Mouse (Mus musculus) midbrain, embryonic 13.5 days (tissue): ENCODE measurements around the gene Fbln1. TPM values are rescaled to one million over a fixed set of nuclear protein-coding genes. Genes with fewer than 3 reads are reported as not detected.
A peak's percentile ranks its signal among the peaks of the same experiment; 100 is the strongest.

Experiments used
- ATAC-seq: fragments of 200-750 bp; cut with Nextera tagmentation; 2 replicates; pipeline ENCODE4 v1.8.0; 2017; ENCODE audit warnings: mild to moderate bottlenecking, moderate TSS enrichment, moderate library complexity
- H3K27ac ChIP-seq: fragments of 300-500 bp; sonication (generic); 2 replicates; pipeline ENCODE4 v1.5.1; 2015; ENCODE audit warnings: inconsistent platforms, mild to moderate bottlenecking, moderate library complexity
- H3K27me3 ChIP-seq: fragments of 300-500 bp; sonication (generic); 2 replicates; pipeline ENCODE4 v1.6.1; 2015; ENCODE audit warnings: mild to moderate bottlenecking, inconsistent platforms
- H3K36me3 ChIP-seq: fragments of 300-500 bp; sonication (generic); 2 replicates; pipeline ENCODE4 v1.6.1; 2015; ENCODE audit warnings: mild to moderate bottlenecking, inconsistent platforms
- H3K4me1 ChIP-seq: fragments of 300-500 bp; sonication (generic); replicated peaks from 2 replicates; pipeline ENCODE4 v1.6.1; 2015; ENCODE audit warnings: inconsistent platforms
- H3K4me2 ChIP-seq: fragments of 300-500 bp; sonication (generic); replicated peaks from 2 replicates; pipeline ENCODE4 v1.6.1; 2015; ENCODE audit warnings: moderate library complexity, mild to moderate bottlenecking, inconsistent platforms
- H3K4me3 ChIP-seq: fragments of 300-500 bp; sonication (generic); replicated peaks from 2 replicates; pipeline ENCODE4 v1.5.1; 2015; ENCODE audit warnings: mild to moderate bottlenecking, inconsistent platforms
- H3K9ac ChIP-seq: fragments of 300-500 bp; sonication (generic); replicated peaks from 2 replicates; pipeline ENCODE4 v1.6.1; 2015; ENCODE audit warnings: mild to moderate bottlenecking, inconsistent platforms
- H3K9me3 ChIP-seq: fragments of 300-500 bp; sonication (generic); 2 replicates; pipeline ENCODE4 v1.6.1; 2016; ENCODE audit warnings: mild to moderate bottlenecking, inconsistent platforms
- whole genome bisulfite sequencing: fragments of 180-500 bp; shearing (Covaris S2); methylation state at CpG from one replicate; pipeline ENCODE4 v1.1.7; 2015; 5-methylcytosine and 5-hydroxymethylcytosine counted together
- polyA plus RNA-seq: library from polyadenylated mRNA; unstranded; fragments of >200 nt; fragmentation: Nextera tagmentation; extraction: Ambion mirVana; gene quantifications from 2 replicates; pipeline ENCODE4 v1.2.1, GENCODE M21; 2015

Fbln1 gene
- polyA plus RNA-seq, 1 experiment from 2014 or later, result 53.9 TPM

DNA sequence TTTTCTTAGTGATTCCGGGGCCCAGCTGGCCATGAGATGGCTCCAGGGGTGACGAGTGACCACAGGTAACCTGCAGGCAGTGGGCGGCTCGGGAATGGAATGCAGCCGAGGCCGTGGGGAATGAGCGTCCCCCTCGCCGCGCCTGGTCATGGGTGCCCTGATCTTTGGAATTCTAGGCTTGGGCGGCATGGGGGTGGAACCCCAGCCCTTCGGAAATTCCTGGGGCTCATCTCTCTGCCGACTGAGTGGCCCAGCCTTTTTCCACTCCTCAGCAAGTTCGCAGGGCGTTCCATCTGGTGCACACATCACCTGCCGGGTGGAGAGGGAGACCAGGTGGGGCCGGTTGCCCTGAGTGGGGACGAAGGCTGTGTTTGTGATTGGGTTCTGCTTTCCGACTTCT is 62.1 kb downstream of the Fbln1 start:
- Histone ChIP-seq H3K27me3 (no peaks in the 10 kb centered on the region), H3K27ac (no peak overlapping the region), H3K9me3 (no peaks in the 10 kb centered on the region), H3K4me1 (peaks cover 8% of the 10 kb centered on the region), H3K36me3 (no peaks in the 10 kb centered on the region), H3K9ac (no peak overlapping the region), H3K4me3 (no peak overlapping the region), H3K4me2 (no peak overlapping the region)
- ATAC-seq, result no peak
- 91% methylated on average over 19 of the region's 19 CpGs for WGBS

- ATAC-seq, result peak; percentile 70; the same call in 1 of the 2 replicates
- Histone ChIP-seq H3K4me3 (no peak overlapping the region), H3K27me3 (no peaks in the 10 kb centered on the region; the same call in 1 of the 2 replicates), H3K27ac (no peak overlapping the region), H3K4me2 (no peak overlapping the region), H3K9me3 (no peaks in the 10 kb centered on the region), H3K36me3 (no peaks in the 10 kb centered on the region), H3K9ac (no peak overlapping the region), H3K4me1 (peaks cover 19% of the 10 kb centered on the region)
- WGBS, result 14% methylated on average over 11 of the region's 11 CpGs
Observed at GRCm38 (mm10) chr15:85272988-85273387, 67.2 kb downstream of the Fbln1 start.

- no peaks in the 10 kb centered on the region for H3K9me3 ChIP-seq
- no peak overlapping the region for H3K4me2 ChIP-seq
- 91% methylated on average over 8 of the region's 8 CpGs for WGBS
- no peak overlapping the region for H3K27ac ChIP-seq
- no peak overlapping the region for H3K4me3 ChIP-seq
- no peaks in the 10 kb centered on the region for H3K36me3 ChIP-seq
- ATAC-seq, result no peak
- H3K9ac ChIP-seq, result no peak overlapping the region
- H3K27me3 ChIP-seq, result no peaks in the 10 kb centered on the region; the same call in 1 of the 2 replicates
- H3K4me1 ChIP-seq, result peaks cover 18% of the 10 kb centered on the region
Observed at GRCm38 (mm10) chr15:85277221-85277620, 71.5 kb downstream of the Fbln1 start.

DNA sequence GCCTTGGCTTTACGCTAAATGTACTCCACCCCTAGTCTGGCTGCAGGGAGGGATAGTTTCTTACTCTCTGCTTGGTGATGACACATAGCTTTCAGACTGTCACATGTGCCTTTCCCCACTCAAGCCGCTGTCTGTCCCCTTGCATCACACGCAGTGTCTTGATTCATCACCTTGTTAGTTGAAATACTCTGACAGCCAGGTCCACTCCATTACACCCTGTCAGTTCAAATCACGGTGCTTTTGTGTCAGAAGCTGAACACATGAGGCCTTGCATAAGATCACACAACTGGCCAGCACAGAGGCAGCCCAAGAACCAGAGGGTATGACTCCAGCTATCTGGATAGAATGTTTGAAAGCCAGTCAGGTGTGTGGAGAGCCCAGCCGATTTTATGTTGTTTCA is 73.2 kb downstream of the Fbln1 start:
- no peaks in the 10 kb centered on the region for H3K36me3 ChIP-seq
- no peak overlapping the region for H3K4me3 ChIP-seq
- WGBS, result 90% methylated on average over 5 of the region's 5 CpGs
- H3K9ac ChIP-seq, result no peak overlapping the region
- 0 out of 2 replicates have a peak, but pooled peaks cover 5% of the 10 kb centered on the region for H3K4me1 ChIP-seq
- H3K4me2 ChIP-seq, result no peak overlapping the region
- no peaks in the 10 kb centered on the region for H3K9me3 ChIP-seq
- no peak overlapping the region for H3K27ac ChIP-seq
- H3K27me3 ChIP-seq, result no peaks in the 10 kb centered on the region; the same call in 1 of the 2 replicates
- no peak for ATAC-seq

DNA sequence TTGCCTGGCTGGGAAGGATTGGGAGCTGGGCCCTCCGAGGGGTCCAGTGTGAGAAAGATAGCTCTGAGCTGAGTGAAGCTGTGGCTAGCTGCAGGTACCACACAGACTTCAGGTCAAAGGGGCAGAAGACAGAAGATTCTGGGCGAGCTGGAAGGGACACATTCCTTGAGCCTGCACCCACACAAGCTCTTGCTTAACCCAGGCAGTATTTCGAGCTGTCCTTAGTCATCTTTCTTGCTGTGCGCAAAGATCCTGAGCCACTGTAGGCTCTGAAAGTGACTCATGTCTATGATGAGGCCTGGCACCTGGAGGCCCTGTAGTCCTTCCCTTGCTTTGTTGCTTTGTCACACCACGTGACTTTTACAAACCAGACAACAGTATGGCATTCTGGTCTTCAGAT is 76.3 kb downstream of the Fbln1 start:
- Histone ChIP-seq H3K4me1 (no peaks in the 10 kb centered on the region), H3K9me3 (no peaks in the 10 kb centered on the region), H3K4me3 (no peak overlapping the region), H3K4me2 (no peak overlapping the region), H3K9ac (no peak overlapping the region), H3K27ac (no peak overlapping the region), H3K36me3 (no peaks in the 10 kb centered on the region), H3K27me3 (no peaks in the 10 kb centered on the region)
- ATAC-seq, result no peak
- WGBS, result 88% methylated on average over 5 of the region's 5 CpGs

- Histone ChIP-seq H3K4me2 (no peak overlapping the region), H3K4me1 (no peaks in the 10 kb centered on the region), H3K9me3 (no peaks in the 10 kb centered on the region), H3K27ac (no peak overlapping the region), H3K27me3 (no peaks in the 10 kb centered on the region), H3K36me3 (no peaks in the 10 kb centered on the region), H3K4me3 (no peak overlapping the region), H3K9ac (no peak overlapping the region)
- 91% methylated on average over 6 of the region's 6 CpGs for WGBS
- no peak for ATAC-seq
Observed at GRCm38 (mm10) chr15:85284651-85285050, 78.9 kb downstream of the Fbln1 start.

DNA sequence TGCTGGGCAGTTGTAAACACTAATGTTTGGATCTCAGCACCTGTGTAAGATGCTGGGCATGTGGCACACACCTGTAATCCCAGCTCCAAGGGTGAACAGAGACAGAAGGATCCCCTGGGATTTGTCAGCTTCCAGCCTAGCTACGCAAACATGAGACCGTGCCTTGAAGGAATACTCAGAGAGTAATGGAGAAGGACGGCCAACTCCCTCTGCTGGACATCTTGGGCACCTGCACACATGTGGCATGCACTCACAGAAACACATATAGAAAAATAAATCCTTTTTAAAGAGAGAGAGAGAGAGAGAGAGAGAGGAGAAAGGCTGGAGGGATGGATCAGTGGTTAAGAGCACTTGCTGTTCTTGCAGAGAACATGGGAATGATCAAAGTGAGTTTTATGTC is 88.9 kb downstream of the Fbln1 start:
- Histone ChIP-seq H3K4me1 (peaks cover 29% of the 10 kb centered on the region), H3K27me3 (no peaks in the 10 kb centered on the region), H3K4me2 (no peak overlapping the region), H3K36me3 (no peaks in the 10 kb centered on the region), H3K27ac (no peak overlapping the region), H3K4me3 (no peak overlapping the region), H3K9ac (no peak overlapping the region), H3K9me3 (no peaks in the 10 kb centered on the region)
- 82% methylated on average over 3 of the region's 3 CpGs for WGBS
- no peak for ATAC-seq

GRCm38 (mm10) chr15:85295544-85295943 is 89.8 kb downstream of the Fbln1 start:
- Histone ChIP-seq H3K4me3 (no peak overlapping the region), H3K36me3 (no peaks in the 10 kb centered on the region), H3K4me2 (no peak overlapping the region), H3K9me3 (no peaks in the 10 kb centered on the region), H3K27me3 (no peaks in the 10 kb centered on the region), H3K27ac (peak overlapping the region; percentile 52), H3K9ac (no peak overlapping the region), H3K4me1 (peaks cover 29% of the 10 kb centered on the region)
- ATAC-seq, result no peak; the same call in 1 of the 2 replicates
- WGBS, result 61% methylated on average over 8 of the region's 8 CpGs

DNA sequence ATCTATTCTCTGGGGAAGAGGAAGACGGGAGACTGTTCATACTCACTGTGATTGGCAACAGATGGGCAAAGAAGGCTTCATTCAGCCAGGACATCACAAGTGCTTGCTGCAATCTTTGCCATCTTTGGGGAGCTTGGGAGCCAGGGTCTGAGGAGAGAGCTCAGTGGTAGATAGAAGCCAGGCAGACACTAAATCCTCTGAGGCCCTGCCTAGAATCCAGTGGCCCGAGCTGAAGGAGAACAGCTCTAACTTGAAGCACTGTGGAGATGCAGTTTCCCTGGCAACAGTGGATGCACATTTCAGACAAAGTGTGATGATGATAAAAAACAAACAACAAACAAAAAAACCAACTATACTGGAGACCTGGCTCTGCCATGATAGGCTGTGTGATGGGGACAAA is 90.2 kb downstream of the Fbln1 start:
- 52% methylated on average over 2 of the region's 2 CpGs for WGBS

DNA sequence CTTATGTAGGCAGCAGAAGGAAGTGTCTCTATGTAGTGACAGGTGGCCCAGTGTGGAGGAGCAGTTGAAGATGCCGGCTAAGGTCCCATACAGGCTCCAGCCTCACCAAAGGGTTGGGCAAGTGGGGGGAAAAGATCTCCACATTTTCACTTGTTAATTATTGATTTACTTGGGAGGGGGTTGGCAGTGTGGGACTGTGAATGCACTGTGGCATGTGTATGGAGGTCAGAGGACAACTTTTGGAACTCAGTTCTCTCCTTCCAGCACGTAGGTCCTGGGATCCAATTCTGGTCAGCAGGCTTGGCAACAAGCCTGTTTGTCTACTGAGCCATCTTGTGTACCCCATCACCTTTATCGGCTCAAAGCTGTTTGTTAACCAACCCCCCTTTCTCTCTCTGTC is 90.8 kb downstream of the Fbln1 start:
- ATAC-seq, result no peak
- H3K4me2 ChIP-seq, result no peak overlapping the region
- peaks cover 29% of the 10 kb centered on the region for H3K4me1 ChIP-seq
- no peak overlapping the region for H3K4me3 ChIP-seq
- H3K36me3 ChIP-seq, result no peaks in the 10 kb centered on the region
- 90% methylated on average over 3 of the region's 3 CpGs for WGBS
- H3K9ac ChIP-seq, result no peak overlapping the region
- H3K9me3 ChIP-seq, result 0 out of 2 replicates have a peak, but pooled peaks cover under 1% of the 10 kb centered on the region
- no peaks in the 10 kb centered on the region for H3K27me3 ChIP-seq
- no peak overlapping the region for H3K27ac ChIP-seq

More for the DNA sequence above, 90.2 kb downstream of the Fbln1 start:
- Histone ChIP-seq H3K36me3 (no peaks in the 10 kb centered on the region), H3K9me3 (no peaks in the 10 kb centered on the region), H3K9ac (no peak overlapping the region), H3K27me3 (no peaks in the 10 kb centered on the region), H3K4me3 (no peak overlapping the region), H3K4me1 (peaks cover 29% of the 10 kb centered on the region), H3K27ac (peak overlapping the region; percentile 52), H3K4me2 (no peak overlapping the region)
- no peak for ATAC-seq

- Histone ChIP-seq H3K27ac (no peak overlapping the region), H3K4me2 (no peak overlapping the region), H3K9me3 (0 out of 2 replicates have a peak, but pooled peaks cover 3% of the 10 kb centered on the region), H3K36me3 (no peaks in the 10 kb centered on the region), H3K4me1 (peaks cover 29% of the 10 kb centered on the region), H3K27me3 (no peaks in the 10 kb centered on the region), H3K9ac (no peak overlapping the region), H3K4me3 (no peak overlapping the region)
- 61% methylated on average over 17 of the region's 17 CpGs for WGBS
- no peak for ATAC-seq
Observed at GRCm38 (mm10) chr15:85298167-85298781, 92.5 kb downstream of the Fbln1 start.

DNA sequence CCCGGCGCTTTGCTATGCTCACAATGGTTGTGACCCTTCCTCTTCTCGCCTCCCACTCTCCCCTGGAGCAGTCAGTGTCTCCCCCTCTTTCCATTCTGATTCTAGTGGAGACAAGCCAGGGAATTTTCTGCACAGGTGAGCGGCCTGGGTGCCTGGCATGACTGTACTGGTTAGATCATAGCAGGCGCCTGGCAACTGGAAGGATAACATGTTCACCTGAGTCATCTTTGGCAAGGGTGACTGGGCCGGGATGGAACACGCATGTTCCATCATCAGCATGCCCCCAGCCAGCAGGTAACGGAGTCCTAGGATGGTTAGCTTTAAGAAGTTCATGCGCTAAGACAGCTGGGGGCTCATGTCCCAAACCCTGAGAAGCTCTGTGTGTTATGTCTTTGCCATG is 93.2 kb downstream of the Fbln1 start:
- H3K4me3 ChIP-seq, result no peak overlapping the region
- no peaks in the 10 kb centered on the region for H3K36me3 ChIP-seq
- no peak overlapping the region for H3K27ac ChIP-seq
- H3K27me3 ChIP-seq, result no peaks in the 10 kb centered on the region
- ATAC-seq, result no peak
- H3K4me2 ChIP-seq, result no peak overlapping the region
- peaks cover 29% of the 10 kb centered on the region for H3K4me1 ChIP-seq
- 0 out of 2 replicates have a peak, but pooled peaks cover 4% of the 10 kb centered on the region for H3K9me3 ChIP-seq
- no peak overlapping the region for H3K9ac ChIP-seq
- WGBS, result 92% methylated on average over 9 of the region's 9 CpGs

GRCm38 (mm10) chr15:85303241-85303640 is 97.5 kb downstream of the Fbln1 start:
- Histone ChIP-seq H3K9me3 (0 out of 2 replicates have a peak, but pooled peaks cover 6% of the 10 kb centered on the region), H3K4me1 (peaks cover 6% of the 10 kb centered on the region; the same call in 1 of the 2 replicates), H3K36me3 (no peaks in the 10 kb centered on the region), H3K4me3 (no peak overlapping the region), H3K27me3 (no peaks in the 10 kb centered on the region), H3K4me2 (no peak overlapping the region), H3K9ac (no peak overlapping the region), H3K27ac (no peak overlapping the region)
- no peak for ATAC-seq
- 65% methylated on average over 4 of the region's 4 CpGs for WGBS
